Mouse (Mus musculus) erythroid progenitor cell, adult 5-6 weeks (primary cell): ENCODE results near the gene Olfr520. TPM values are rescaled to one million over a fixed set of nuclear protein-coding genes. Genes with fewer than 3 reads are reported as not detected.
"Not testable (repeated sequence)": the region's sequence is repeated elsewhere in the genome, so short reads cannot be mapped to it uniquely, and the experiment has no call there.

Experiments
- ATAC-seq: replicated peaks from 2 replicates; pipeline ENCODE4 v1.8.0; 2016; ENCODE audit warnings: moderate number of reproducible peaks, mild to moderate bottlenecking, moderate TSS enrichment, inconsistent platforms; ENCODE audit not compliant: poor library complexity, low FRiP score, severe bottlenecking
- total RNA-seq, 2 experiments: library from RNA; stranded (forward) in 1 of 2; stranded (reverse) in 1 of 2; fragments of 150-400 nt in 1 of 2; fragments of 186-747, 209-891 nt in 1 of 2; gene quantifications; 2 replicates each; pipeline versions ENCODE4 v1.2.3 to v1.2.4; 2015 to 2017; ENCODE audit warnings: low replicate concordance in 2 of 2

The Olfr520 gene
- not detected in 2 replicates for total RNA-seq (2015; ENCODE audit: low replicate concordance)
- not detected in 2 replicates for total RNA-seq (2017; ENCODE audit: low replicate concordance)

GRCm38 (mm10) chr7:99729973-99730372, at the start of gene Olfr520:
Gene Olfr520, plus strand, starts transcription at chr7:99730273.
- no peak for ATAC-seq

DNA sequence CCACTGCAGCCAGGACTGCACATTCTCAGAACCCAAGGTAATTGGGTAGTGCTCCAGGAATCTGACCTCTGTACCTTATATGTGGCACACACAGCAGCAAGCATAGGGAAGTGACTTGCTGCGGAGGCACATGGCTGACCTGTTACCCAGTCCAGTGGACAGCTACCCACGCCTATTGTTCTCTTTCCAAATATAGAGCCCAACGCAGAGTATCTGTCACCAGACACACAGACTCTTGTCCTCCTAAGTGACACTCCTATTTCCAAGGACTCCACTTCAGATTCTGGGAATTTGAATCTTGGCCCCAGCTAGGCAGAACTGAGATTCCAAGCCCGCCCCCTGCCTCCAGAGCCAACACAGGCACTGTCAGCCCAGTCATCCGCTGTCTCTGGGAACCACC, 49.3 kb upstream of the Olfr520 start:
- no peak for ATAC-seq

GRCm38 (mm10) chr7:99684086-99684485, 46.0 kb upstream of the Olfr520 start:
- no peak for ATAC-seq

- no peak for ATAC-seq
Measured at GRCm38 (mm10) chr7:99690819-99691218, 39.3 kb upstream of the Olfr520 start.

DNA sequence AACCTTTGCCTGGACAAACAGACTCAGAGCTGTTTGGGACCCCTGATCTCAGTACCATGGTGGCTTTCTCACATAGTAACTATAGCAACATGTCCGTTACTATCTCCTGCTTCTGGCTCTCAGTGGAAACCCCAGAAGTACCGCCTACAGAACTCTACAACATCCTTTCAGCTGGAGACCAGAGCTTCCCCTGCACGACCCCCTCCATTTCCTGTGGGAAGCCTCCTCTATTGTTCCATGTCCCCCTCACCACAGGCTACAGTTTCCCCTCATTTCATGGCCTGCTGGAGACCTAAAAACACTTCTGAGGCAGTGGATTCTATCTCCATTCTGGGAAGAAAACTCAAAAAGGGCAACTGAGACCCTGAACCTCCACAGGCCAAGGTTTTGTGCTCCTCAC, 37.7 kb upstream of the Olfr520 start:
- ATAC-seq = no peak

DNA sequence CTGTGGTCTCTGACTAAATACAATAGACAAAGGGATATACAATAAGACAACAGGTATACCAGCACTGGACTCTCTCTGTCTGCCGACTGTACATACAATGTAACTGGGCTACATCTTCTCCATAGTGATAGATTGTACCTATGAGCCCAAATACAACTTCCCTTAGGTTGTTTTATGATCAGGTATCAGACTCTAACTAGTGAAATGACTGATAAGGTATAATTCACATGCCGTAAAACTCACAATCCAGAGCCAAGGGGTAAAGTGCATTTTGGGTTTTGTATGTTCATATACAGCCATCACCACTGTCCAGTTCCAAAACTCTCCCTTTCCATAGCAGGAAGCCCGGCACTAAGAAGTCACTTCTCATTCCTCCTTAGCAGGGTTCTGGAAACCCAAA, 36.7 kb upstream of the Olfr520 start:
- no peak for ATAC-seq

DNA sequence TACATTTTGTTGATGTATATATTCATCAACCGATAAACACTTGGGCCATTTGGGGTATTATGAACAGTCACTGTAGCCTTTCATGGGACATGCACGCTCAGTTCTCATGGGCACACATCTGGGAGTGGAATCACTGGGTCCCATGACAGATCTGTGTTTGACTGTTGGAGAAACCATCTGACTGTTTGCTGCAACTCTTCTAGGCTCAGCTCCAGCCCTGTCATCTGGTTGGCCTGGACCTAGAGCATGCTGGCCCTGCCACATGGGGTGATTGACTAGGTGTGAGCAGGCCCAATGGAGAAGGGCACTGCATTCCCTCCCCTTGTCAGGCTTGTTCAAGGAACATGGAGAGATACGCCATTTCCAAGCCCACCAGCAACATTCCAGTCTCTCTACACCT, 36.1 kb upstream of the Olfr520 start:
- no peak for ATAC-seq

- not testable (repeated sequence) for ATAC-seq
Measured at GRCm38 (mm10) chr7:99694424-99694823, 35.6 kb upstream of the Olfr520 start.

GRCm38 (mm10) chr7:99695471-99696057, 34.5 kb upstream of the Olfr520 start:
- no peak for ATAC-seq

DNA sequence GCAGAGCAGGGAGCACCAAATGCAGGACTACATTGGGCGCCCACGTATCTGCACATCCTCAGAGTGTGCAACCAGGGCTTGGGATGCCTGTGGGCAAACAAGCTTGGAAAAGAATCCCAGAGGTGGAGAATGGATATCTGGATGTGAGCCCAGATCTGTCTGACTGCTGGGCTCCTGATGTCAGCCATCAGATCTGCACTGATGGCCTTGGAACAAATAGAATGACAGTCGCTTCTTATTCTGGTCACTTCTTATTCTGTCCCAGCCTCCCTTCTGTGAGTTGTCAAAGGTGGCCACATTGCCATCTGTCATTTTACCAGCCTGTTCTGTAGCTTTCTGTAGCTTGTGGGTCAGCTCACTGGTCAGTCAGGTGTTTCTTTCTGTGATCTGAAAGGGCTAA, 31.5 kb upstream of the Olfr520 start:
- ATAC-seq = no peak

DNA sequence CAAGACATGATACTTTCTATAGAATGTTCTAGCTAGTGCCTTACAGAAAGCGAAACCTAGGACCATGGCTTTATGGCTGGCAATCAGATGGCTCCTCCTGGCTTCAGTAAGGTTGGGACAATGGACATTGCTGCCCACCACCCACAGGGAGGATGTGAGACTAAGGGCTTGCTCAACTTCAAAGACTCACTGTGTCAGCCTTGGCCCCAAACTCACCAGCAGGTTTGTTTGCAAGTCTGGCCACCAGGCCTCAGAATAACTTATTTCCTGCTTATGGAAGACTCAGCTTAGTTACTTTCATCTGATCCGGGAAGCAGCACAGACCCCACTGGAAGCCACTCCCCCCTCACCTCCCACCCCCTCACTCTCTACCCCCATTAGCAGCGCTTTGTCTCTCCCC, 31.0 kb upstream of the Olfr520 start:
- ATAC-seq = no peak

GRCm38 (mm10) chr7:99699709-99700151, 30.3 kb upstream of the Olfr520 start:
- no peak for ATAC-seq

DNA sequence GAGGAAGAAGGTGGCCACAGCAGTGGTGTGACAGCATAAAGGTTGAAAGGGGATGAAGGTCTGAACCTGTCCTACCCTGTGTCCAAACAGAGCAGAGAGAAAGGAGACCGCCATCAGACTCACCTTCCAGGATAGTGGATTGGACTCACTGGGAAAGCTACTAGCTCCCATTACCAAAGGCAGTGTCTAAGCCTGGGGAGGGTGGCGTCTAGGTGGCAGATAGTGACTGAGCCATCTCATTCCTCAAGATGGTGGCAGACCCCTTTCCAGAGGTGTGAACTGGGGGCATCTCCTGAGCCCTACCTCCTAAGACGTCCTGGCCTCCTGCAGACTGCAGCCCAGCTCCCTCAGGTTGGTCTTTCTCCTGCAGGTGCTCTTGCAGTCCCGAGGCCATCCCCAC, 29.4 kb upstream of the Olfr520 start:
- no peak for ATAC-seq

GRCm38 (mm10) chr7:99702201-99702600, 27.9 kb upstream of the Olfr520 start:
- no peak for ATAC-seq

DNA sequence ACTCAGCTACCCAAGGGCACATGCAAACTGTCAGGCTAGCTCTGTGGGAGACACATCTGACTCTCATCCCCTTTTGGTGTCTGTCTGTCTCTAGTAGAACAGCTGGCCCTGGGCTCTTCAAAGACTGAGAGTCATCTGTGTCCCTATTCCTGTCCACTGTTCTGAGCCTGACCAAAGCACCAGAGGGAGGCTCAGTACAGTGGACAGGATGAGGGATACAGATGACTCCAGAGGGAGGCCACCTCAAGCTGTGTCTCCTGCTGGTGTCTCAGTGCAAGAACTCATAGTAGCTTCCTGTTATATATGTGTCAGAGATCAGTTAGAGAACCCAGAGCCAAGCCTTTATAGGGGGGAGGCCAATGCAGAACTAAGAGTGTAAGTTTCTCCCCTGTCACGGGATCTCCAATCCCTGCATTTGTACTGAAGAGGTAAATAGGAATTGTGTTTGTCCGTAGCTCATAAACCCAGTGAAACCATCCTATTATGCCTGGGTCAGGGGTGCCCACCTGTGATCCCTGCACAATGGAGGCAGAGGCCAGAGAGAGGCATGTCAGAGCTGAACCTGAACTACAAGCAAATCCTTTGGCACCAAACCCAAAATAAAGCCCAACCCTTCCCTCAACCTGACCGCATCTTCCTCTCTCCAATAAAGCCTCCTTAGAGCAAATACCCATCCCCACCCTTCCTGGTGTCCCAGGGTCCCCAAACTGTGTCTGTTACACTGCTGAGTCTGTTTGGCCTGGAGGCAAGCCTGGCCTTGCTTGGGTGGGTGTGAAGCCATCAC, 25.1 kb upstream of the Olfr520 start:
- no peak for ATAC-seq

GRCm38 (mm10) chr7:99706341-99707037, 23.6 kb upstream of the Olfr520 start:
- ATAC-seq = no peak

DNA sequence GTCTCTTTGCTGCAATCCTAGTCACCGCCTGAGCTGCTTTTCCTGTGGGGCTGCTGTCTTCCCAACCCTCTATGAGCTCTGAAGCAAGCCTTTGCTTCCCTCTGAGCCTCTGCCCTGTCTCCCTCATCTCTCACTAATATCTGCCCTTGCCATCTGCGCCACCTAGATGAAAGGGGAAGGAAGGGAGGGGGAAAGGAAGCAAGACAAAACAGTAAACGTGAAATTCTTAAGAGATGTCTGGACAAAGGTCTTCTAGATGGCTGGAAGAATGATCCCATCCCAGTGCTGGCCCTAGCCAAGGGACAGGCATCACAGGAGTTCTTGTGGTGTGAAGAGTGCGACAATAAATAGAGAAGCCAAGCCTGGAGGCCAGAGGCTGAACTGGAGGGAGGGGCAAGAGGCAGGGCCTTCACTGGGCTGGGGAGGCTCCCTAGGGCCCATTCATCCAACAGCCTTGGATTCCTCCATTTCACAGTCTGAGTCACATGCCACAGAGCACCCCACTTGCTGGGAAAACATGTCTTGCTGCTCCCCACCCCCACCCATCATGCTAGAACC, 23.0 kb upstream of the Olfr520 start:
- no peak for ATAC-seq

- ATAC-seq = no peak
Measured at GRCm38 (mm10) chr7:99707671-99708070, 22.4 kb upstream of the Olfr520 start.

- no peak for ATAC-seq
Measured at GRCm38 (mm10) chr7:99708301-99708721, 21.8 kb upstream of the Olfr520 start.

GRCm38 (mm10) chr7:99708750-99709149, 21.3 kb upstream of the Olfr520 start:
- no peak for ATAC-seq
